Mouse (Mus musculus) hindbrain, embryonic 10.5 days (tissue): ENCODE data around the gene Erbb3. TPM values are rescaled to one million over a fixed set of nuclear protein-coding genes. Genes with fewer than 3 reads are reported as not detected.

Experiments
- DNase-seq: peaks from one replicate; pipeline ENCODE4 v3.0.0-alpha.2; 2017; ENCODE audit warnings: low spot score
- H3K27ac ChIP-seq: fragments of 300-500 bp; sonication (generic); 2 replicates; pipeline ENCODE4 v1.5.1; 2016; ENCODE audit warnings: mild to moderate bottlenecking, moderate library complexity
- H3K27me3 ChIP-seq: fragments of 300-500 bp; sonication (generic); 2 replicates; pipeline ENCODE4 v1.6.1; 2016; ENCODE audit warnings: mild to moderate bottlenecking; ENCODE audit not compliant: poor library complexity, insufficient read depth, severe bottlenecking
- H3K36me3 ChIP-seq: fragments of 300-500 bp; sonication (generic); 2 replicates; pipeline ENCODE4 v1.6.1; 2016; ENCODE audit warnings: mild to moderate bottlenecking, moderate library complexity
- H3K4me1 ChIP-seq: fragments of 300-500 bp; sonication (generic); replicated peaks from 2 replicates; pipeline ENCODE4 v1.6.1; 2016; ENCODE audit warnings: mild to moderate bottlenecking
- H3K4me3 ChIP-seq: fragments of 300-500 bp; sonication (generic); 2 replicates; pipeline ENCODE4 v1.5.1; 2016; ENCODE audit warnings: mild to moderate bottlenecking, moderate library complexity
- H3K9me3 ChIP-seq: fragments of 300-500 bp; sonication (generic); 2 replicates; pipeline ENCODE4 v1.6.1; 2016; ENCODE audit warnings: mild to moderate bottlenecking, moderate library complexity
- WGBS: fragments of 180-500 bp; shearing (Covaris S2); methylation state at CpG from one replicate; pipeline ENCODE4 v1.1.7; 2016; 5-methylcytosine and 5-hydroxymethylcytosine counted together
- polyA plus RNA-seq: library from polyadenylated mRNA; unstranded; fragments of >200 nt; fragmentation: Nextera tagmentation; extraction: Ambion mirVana; gene quantifications from 2 replicates; pipeline ENCODE4 v1.2.1, GENCODE M21; 2016

The Erbb3 gene
- polyA plus RNA-seq, 1 experiment from 2014 or later = 5.0 TPM

DNA sequence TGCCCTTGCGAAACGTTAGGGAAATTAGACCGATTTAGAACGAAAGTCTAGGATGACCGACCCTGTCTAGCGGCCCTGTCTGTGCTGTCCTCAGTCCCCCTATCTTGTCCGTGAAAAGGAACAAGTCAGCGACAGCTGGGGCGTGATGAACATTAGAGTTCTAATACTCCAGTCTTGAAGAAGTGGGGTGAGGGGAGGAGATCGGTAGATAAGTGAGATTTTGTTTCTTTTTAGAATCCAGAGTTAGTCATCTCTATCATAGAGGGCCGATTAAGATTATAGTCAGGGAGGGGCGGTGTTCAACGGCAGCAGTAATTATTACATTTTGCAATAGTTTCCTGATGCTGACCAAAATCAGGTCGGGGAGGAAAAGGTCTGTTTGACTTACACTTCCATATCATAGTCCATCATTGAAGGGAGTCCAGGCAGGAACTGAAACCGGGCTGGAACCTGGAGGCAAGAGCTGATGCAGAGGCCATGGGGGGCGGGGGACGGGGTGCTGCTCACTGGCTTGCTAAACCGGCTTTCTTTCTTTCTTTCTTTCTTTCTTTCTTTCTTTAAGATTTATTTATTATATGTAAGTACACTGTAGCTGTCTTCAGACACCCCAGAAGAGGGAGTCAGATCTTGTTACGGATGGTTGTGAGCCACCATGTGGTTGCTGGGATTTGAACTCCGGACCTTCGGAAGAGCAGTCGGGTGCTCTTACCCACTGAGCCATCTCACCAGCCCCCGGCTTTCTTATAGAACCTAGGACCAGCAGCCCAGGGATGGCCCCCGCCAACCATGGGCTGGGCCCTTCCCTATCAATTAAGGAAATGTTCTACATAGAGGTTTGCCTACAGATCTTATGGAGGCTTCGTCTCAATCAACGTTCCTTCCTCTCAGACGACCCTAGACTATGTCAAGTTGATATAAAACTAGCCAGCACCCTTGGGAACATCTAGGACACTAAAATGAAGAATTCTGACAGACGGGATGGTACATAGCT, 62.8 kb downstream of the Erbb3 start:
- no peak for DNase-seq
- H3K27me3 ChIP-seq = peaks cover 69% of the 10 kb centered on the region
- WGBS = 34% methylated on average over 28 of the region's 28 CpGs

DNA sequence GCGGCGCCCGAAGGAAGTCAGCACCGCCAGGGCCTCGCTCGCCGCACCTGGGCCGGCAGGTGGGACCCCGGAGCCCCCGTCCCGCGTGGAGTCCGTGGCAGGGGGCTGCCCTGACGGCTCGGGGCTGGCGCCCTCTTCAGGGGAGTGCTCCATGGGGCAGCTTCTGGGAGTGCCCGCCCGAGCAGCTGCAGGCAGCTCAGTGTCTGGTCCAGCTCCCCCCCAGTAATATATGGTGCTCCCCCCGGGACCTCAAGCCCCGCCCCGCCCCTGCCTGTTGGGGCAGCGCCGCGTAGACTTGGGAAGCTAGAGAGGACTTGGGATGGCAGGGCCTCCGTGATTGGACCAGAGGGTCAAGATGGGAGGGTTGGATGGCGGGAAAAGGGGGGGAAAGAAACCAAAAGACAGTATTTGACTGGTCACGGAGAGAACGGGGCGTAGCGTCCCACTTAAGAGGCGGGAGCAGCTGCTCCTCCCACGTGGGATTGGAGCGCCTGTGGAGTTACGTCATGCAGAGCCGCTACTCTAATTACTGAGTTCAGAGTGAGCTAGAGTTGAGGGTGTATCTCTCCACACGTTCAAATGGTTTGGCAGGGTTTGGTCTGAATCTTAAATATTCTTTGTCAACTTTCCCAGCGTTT, 63.7 kb downstream of the Erbb3 start, which contains the start of gene Esyt1:
Esyt1 (minus strand) TSS at position 201 of the 638 bp plus-strand sequence.
- Histone ChIP-seq H3K4me3 (peak within 1 kb of the TSS; percentile 92), H3K27ac (peak within 1 kb of the TSS; percentile 86), H3K27me3 (peaks cover 76% of the 10 kb centered on the region), H3K9me3 (no peaks in the 10 kb centered on the region), H3K36me3 (0 out of 2 replicates have a peak, but pooled peaks cover 4% of the 10 kb centered on the region), H3K4me1 (peaks cover 29% of the 10 kb centered on the region)
- DNase-seq = peak; percentile 94
- WGBS = under 1% methylated on average over 37 of the region's 37 CpGs

More for the DNA sequence above, 62.8 kb downstream of the Erbb3 start:
- Histone ChIP-seq H3K27ac (peak overlapping the region; percentile 64; the same call in 1 of the 2 replicates), H3K36me3 (0 out of 2 replicates have a peak, but pooled peaks cover 4% of the 10 kb centered on the region), H3K4me1 (peaks cover 29% of the 10 kb centered on the region), H3K9me3 (no peaks in the 10 kb centered on the region), H3K4me3 (peak overlapping the region; percentile 92)

DNA sequence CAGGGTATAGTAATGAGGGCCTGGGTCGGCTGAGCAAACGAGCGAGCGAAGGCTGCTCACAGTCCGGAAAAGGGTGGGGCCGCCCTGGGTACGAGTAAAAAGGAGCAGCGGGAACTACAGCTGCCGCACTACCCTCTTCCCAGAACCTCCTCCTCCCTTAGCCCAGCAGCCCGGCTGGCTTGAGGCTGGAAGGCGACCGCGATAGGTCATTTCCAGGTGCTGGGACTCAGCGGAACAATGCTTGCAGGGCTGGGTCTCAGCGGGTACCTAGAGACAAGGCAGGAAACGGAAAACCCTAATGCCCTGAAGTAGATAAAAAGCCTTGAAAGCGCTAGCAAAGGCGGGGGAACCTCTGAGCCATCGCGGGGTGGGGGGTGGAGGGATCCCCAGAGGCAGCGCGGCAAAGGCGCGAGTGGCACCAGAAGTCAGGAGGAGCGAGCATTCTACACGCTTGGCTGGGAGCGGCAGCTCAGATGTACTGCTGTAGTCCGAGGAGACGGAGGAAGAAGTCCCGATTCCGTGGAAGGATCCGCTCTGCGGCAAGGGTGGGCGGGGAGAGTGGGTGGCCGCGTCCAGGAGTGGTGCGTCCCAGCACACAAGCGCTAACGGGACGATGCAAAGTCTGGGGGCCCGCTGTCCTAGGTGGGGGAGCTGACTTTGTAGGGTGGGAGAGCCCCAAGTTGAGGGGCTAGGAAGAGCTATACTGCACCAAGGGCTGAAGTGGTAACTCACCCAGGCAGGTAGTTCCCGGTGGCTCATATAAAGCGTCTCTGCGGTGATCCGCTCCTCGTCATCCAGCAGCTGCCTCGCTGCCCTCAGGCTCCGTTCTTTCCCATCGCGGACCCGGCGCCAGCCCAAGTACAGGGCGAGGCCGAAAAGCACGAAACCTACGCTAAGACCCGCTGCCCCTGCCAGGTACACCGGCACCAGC, 64.5 kb downstream of the Erbb3 start:
- Histone ChIP-seq H3K27ac (peak overlapping the region; percentile 86), H3K9me3 (no peaks in the 10 kb centered on the region), H3K27me3 (peaks cover 84% of the 10 kb centered on the region), H3K36me3 (peaks cover 4% of the 10 kb centered on the region; the same call in 1 of the 2 replicates), H3K4me3 (peak overlapping the region; percentile 92), H3K4me1 (peaks cover 29% of the 10 kb centered on the region)
- under 1% methylated on average over 58 of the region's 58 CpGs for WGBS
- DNase-seq = peak; percentile 66

DNA sequence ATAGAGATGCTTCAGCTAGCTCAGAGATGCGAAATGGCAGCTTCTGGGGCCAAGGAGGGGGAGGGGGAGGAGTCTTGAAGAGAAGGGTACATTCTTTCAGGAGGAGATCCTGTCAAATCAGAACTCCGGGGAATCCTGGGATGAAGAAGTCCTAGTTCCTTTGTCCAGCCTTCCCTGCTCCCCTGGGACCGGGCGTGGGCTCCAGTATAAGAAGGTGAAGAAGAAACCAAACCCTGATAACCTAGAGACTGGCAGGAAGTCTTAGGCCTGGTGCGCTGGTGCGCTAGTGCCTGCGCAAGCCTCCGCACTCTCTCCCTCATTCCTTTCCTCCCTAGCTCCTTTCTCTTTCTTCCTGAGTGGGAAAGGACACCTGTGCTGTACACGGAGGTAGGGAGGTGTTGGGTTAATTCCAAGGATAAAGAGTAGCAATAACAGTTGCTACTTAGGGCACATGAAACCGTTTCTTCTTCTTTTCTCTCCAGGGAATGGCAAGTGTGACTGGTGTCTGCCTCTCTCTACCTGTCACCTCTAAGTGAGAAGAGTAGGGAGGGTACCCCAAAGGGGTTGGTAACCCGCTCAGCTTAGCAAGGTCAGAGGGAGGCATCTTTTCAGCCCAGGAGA, 65.2 kb downstream of the Erbb3 start:
- Histone ChIP-seq H3K4me1 (peaks cover 29% of the 10 kb centered on the region), H3K9me3 (no peaks in the 10 kb centered on the region), H3K36me3 (peaks cover 11% of the 10 kb centered on the region), H3K4me3 (peak overlapping the region; percentile 92), H3K27ac (peak overlapping the region; percentile 86), H3K27me3 (peaks cover 85% of the 10 kb centered on the region)
- no peak for DNase-seq
- WGBS = 4% methylated on average over 11 of the region's 11 CpGs

DNA sequence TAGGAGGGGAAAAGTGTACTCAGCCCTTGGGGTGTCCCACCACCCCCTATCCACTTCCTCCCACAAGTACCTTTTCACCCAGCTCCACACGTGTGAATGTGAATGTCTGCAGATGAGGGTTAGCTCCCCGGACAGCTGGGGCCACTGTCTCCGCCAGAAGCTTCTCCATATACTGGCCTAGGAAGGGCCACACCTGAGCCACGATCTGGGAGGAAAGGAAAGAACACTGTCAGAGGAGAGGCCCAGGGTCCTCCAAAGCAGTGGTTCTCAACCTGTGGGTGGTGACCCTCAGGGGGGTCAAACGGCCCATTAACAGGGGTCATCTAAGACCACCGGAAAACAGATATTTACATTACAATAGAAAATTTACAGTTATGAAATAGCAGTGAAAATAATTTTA, 67.1 kb downstream of the Erbb3 start:
- Histone ChIP-seq H3K4me1 (peaks cover 29% of the 10 kb centered on the region), H3K4me3 (no peak overlapping the region), H3K27ac (no peak overlapping the region), H3K27me3 (peaks cover 92% of the 10 kb centered on the region), H3K36me3 (peaks cover 22% of the 10 kb centered on the region), H3K9me3 (no peaks in the 10 kb centered on the region)
- no peak for DNase-seq
- WGBS = 79% methylated on average over 6 of the region's 6 CpGs

DNA sequence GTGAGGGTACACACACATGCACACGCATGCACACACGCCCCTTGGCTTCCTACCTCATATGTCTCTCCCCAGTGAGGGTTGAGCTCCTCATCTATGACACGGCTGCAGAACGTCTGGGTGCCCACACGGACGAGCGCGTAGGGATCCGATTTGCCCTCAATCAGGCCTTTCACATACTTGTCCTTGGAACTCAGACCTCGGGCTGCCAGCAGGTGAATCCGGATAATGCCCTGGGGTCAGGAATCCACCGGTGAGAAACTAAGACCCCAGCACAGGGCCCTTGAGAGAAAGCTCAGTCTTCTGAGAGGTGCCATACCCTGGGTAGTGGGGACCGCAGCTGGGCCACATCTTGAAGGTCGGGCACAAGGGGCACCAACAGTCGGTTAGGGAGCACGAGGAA, 68.9 kb downstream of the Erbb3 start:
- peaks cover 26% of the 10 kb centered on the region for H3K4me1 ChIP-seq
- H3K27ac ChIP-seq = no peak overlapping the region
- peaks cover 98% of the 10 kb centered on the region for H3K27me3 ChIP-seq
- H3K9me3 ChIP-seq = no peaks in the 10 kb centered on the region
- H3K4me3 ChIP-seq = no peak overlapping the region
- 86% methylated on average over 16 of the region's 16 CpGs for WGBS
- DNase-seq = no peak
- H3K36me3 ChIP-seq = peaks cover 39% of the 10 kb centered on the region

DNA sequence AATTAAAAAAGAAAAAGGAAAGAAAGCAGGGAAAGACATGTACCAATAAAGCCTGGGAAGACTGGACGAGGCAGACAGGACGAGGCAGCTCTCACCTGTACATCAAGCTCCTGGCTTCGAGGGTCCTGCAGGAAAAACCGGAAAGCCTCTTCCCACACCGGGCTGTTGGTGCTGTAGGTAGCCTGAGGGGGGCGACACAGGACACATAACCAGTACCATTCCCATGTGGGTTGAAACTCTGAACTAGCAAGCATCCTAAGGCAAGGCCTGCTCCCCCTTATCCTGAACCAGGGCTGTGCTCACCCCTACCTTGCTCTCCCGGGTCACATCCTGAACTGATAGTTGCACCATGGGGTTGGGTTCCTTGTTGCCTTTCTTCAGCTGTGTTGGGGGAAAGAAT, 70.6 kb downstream of the Erbb3 start:
- DNase-seq = no peak
- Histone ChIP-seq H3K9me3 (no peaks in the 10 kb centered on the region), H3K27ac (no peak overlapping the region), H3K4me1 (peaks cover 9% of the 10 kb centered on the region), H3K36me3 (peaks cover 47% of the 10 kb centered on the region), H3K4me3 (no peak overlapping the region), H3K27me3 (peaks cover 93% of the 10 kb centered on the region)
- 74% methylated on average over 7 of the region's 7 CpGs for WGBS

Other genes starting within 250 kb of the Erbb3 start
- gene Coq10a, start 220.7 kb downstream of the Erbb3 start, polyA plus RNA-seq = 14.5 and 21.6 TPM in 2 replicates
- gene Ankrd52, start 212.5 kb downstream of the Erbb3 start, polyA plus RNA-seq = 9.6 and 10.3 TPM in 2 replicates
- 0.55 TPM in 1 of 2 replicates, not detected in the other for gene Slc39a5, start 188.4 kb downstream of the Erbb3 start, polyA plus RNA-seq
- 144 and 147 TPM in 2 replicates for gene Nabp2, start 178.2 kb downstream of the Erbb3 start, polyA plus RNA-seq
- gene Rnf41, start 178.0 kb downstream of the Erbb3 start, polyA plus RNA-seq = 46.7 and 48.0 TPM in 2 replicates
- 72.2 and 106 TPM in 2 replicates for gene Smarcc2, start 130.4 kb downstream of the Erbb3 start, polyA plus RNA-seq
- gene Myl6, start 95.5 kb downstream of the Erbb3 start, polyA plus RNA-seq = 866 and 958 TPM in 2 replicates
- gene Myl6b, start 91.0 kb downstream of the Erbb3 start, polyA plus RNA-seq = 2.8 TPM in 2 replicates
- gene Esyt1, start 63.8 kb downstream of the Erbb3 start, polyA plus RNA-seq = 20.2 and 22.0 TPM in 2 replicates
- gene Zc3h10, start 41.9 kb downstream of the Erbb3 start, polyA plus RNA-seq = 16.9 and 19.9 TPM in 2 replicates
- gene Rpl41, start 40.3 kb downstream of the Erbb3 start, polyA plus RNA-seq = 2,868 and 3,332 TPM in 2 replicates
- 205 and 257 TPM in 2 replicates for gene Pa2g4, start 23.7 kb downstream of the Erbb3 start, polyA plus RNA-seq
- gene Rps26, start 37.1 kb upstream of the Erbb3 start, polyA plus RNA-seq = 472 and 519 TPM in 2 replicates
- 2.6 and 3.5 TPM in 2 replicates for gene Ikzf4, start 56.3 kb upstream of the Erbb3 start, polyA plus RNA-seq
- gene Suox, start 84.4 kb upstream of the Erbb3 start, polyA plus RNA-seq = 11.1 and 14.6 TPM in 2 replicates
- gene Rab5b, start 106.6 kb upstream of the Erbb3 start, polyA plus RNA-seq = 73.5 and 86.0 TPM in 2 replicates
- gene Pmel, start 114.5 kb upstream of the Erbb3 start, polyA plus RNA-seq = 7.1 and 7.3 TPM in 2 replicates
- 91.0 and 109 TPM in 2 replicates for gene Cdk2, start 115.4 kb upstream of the Erbb3 start, polyA plus RNA-seq
- 4.1 and 4.4 TPM in 2 replicates for gene Dgka, start 155.2 kb upstream of the Erbb3 start, polyA plus RNA-seq
- gene Pym1, start 158.2 kb upstream of the Erbb3 start, polyA plus RNA-seq = 54.7 and 62.2 TPM in 2 replicates
- gene Mmp19, start 201.3 kb upstream of the Erbb3 start, polyA plus RNA-seq = 0.36 and 0.39 TPM in 2 replicates
- 50.4 and 56.0 TPM in 2 replicates for gene Dnajc14, start 214.4 kb upstream of the Erbb3 start, polyA plus RNA-seq
- 19.1 and 23.3 TPM in 2 replicates for gene Tmem198b, start 214.7 kb upstream of the Erbb3 start, polyA plus RNA-seq
- gene Sarnp, start 227.7 kb upstream of the Erbb3 start, polyA plus RNA-seq = 251 and 263 TPM in 2 replicates
- 74.1 and 97.0 TPM in 2 replicates for gene Ormdl2, start 232.0 kb upstream of the Erbb3 start, polyA plus RNA-seq